Mouse (Mus musculus) brain, embryonic 14.5 days (tissue): Measurements from ENCODE around the gene Wdr95. TPM values are rescaled to one million over a fixed set of nuclear protein-coding genes. Genes with fewer than 3 reads are reported as not detected.

Experiments used
- DNase-seq: peaks from one replicate; pipeline ENCODE4 v3.0.0-alpha.2; 2011; ENCODE audit warnings: low read depth
- CTCF ChIP-seq: fragments of 200-500 bp; IDR thresholded peaks from 2 replicates; pipeline ENCODE4 v1.5.1; 2012; ENCODE audit warnings: inconsistent platforms, mild to moderate bottlenecking, moderate library complexity, borderline replicate concordance; ENCODE audit not compliant: insufficient read depth, insufficient read length; ENCODE audit errors: extremely low read depth
- POLR2A ChIP-seq: fragments of 200-500 bp; IDR thresholded peaks from 2 replicates; pipeline ENCODE4 v1.6.1; 2012; ENCODE audit warnings: mild to moderate bottlenecking, inconsistent platforms, borderline replicate concordance; ENCODE audit not compliant: poor library complexity, insufficient read depth, insufficient read length, severe bottlenecking; ENCODE audit errors: extremely low read depth
- polyA plus RNA-seq: library from polyadenylated mRNA; depleted of rRNA; stranded (reverse); fragments of >200 nt; gene quantifications from 2 replicates; pipeline ENCODE4 v1.2.3, GENCODE M21; 2012; rRNA removed

Wdr95 gene
- polyA plus RNA-seq: 0.37 and 0.42 TPM in 2 replicates

- no peak; the same call in 1 of the 2 replicates for TF ChIP-seq CTCF
- TF ChIP-seq POLR2A: no peak
- peak; percentile 97 for DNase-seq
These were observed at the start of gene Wdr95 for GRCm38 (mm10) chr5:149527999-149528729. Gene Wdr95 (plus strand): TSS chr5:149528679.

DNA sequence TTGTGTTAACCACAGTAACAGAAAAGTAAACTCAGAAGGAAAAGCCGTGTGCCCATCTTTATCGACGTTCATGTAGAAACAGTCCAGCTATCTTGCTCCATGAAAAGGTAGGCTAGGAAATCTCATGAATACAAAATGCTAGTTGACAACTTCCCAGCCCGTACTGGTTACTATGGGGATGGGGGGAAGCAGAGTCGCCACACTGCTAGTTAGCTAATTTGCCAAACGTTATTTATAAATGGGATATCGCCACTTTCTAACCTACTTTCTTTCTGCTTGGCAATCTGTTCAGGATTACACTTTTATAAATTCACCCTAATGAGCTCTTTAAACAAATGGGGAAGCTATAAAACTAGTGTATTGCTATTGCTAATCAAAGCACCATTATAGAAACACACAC is 46.6 kb upstream of the Wdr95 start:
- TF ChIP-seq CTCF: no peak
- TF ChIP-seq POLR2A: no peak
- no peak for DNase-seq

DNA sequence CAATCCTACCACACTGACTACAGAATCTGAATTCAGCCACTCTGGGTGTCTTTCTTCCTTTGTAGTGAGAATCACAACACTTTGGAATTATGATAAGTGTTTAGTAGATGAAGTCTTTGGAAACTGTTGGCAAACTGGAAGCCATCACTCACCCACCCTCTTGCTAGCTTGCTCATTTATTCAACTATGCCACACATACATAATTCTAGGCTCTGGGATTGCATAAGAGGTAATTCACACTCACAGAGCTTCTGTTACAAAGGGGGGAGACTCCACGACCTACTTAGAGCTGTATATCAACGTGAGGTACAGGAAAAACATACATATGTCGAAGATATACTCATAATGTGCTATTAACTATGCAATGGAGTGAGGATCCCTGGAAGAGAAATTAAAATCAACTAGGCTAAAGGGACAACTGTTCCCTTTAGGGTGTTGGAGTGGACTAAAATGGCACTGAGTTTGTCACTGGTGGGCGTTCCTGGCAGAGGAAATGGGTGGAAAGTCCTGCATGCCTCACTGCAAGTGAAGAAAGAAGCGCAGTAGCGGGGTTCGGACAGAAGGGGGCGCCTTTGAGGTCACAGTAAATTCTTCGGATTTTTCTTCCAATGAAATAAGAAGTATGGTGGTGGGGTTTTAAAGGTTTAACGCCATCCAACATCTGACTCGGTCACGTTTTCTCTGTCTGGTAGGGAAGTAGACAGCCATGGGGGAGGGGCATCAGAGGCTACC is 45.0 kb upstream of the Wdr95 start:
- TF ChIP-seq POLR2A (no peak), CTCF (peak; percentile 57)
- DNase-seq: no peak

DNA sequence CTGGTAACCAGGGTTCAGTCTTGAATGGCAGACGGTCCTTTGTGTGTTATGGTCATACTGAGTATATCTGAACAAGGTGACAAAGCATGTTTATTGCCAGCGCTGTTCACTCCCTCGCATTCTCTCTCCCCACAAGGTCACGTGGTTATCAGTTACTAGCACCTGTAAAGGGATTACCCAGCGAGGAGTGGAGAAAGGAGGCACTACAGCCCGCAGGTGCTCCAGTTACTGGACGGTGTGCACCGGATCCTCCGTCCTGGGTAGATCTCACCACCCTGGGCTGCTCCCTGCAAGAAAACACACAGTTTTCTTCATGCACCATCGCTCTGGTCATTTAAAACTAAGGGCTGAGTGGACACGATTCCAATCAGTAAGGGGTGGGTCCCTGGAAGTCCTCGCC is 44.2 kb upstream of the Wdr95 start:
- TF ChIP-seq POLR2A: no peak
- DNase-seq: no peak

- TF ChIP-seq POLR2A (no peak), CTCF (no peak)
- no peak for DNase-seq
These were observed 43.0 kb upstream of the Wdr95 start for GRCm38 (mm10) chr5:149485447-149485846.

DNA sequence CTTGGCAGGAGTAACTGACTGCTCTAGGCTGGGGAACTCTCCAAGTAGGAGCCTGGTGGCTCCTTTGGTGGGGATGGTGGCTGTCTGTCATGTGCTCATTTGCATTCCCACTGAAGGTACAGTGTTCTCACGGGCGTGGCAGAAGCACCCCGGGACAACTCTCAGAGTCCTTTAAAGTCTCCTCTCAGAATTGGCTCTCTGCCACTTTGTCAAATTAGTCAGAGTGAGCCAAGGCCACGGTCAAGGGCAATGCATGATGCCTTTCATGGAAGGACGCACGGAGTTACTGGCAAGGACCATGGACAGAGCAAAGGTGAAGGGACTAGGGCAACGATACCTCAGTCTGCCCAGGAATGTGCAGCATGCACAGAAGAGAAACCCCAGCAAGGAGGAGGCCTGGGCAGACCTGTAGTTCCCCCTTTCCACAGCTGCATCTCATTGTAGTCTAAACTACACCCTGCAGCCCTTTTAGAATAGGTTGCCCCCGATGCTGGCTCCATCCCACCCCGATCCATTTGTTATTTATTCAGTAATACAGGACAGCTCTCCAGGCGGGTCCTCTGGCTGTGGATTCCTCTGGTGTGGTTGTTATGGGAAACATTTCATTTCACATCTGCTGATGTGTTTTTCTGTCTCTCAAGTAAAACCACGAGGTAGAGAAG is 40.0 kb upstream of the Wdr95 start:
- DNase-seq: peak; percentile 85
- TF ChIP-seq POLR2A (no peak), CTCF (no peak)

GRCm38 (mm10) chr5:149489136-149489535 is 39.3 kb upstream of the Wdr95 start:
- no peak for TF ChIP-seq CTCF
- TF ChIP-seq POLR2A: no peak
- peak; percentile 98 for DNase-seq

GRCm38 (mm10) chr5:149490275-149490674 is 38.2 kb upstream of the Wdr95 start:
- TF ChIP-seq POLR2A (no peak), CTCF (peak; percentile 51)
- peak; percentile 58 for DNase-seq

- peak; percentile 90 for DNase-seq
- no peak for TF ChIP-seq POLR2A
- no peak for TF ChIP-seq CTCF
These were observed 32.8 kb upstream of the Wdr95 start for GRCm38 (mm10) chr5:149495655-149496054.

DNA sequence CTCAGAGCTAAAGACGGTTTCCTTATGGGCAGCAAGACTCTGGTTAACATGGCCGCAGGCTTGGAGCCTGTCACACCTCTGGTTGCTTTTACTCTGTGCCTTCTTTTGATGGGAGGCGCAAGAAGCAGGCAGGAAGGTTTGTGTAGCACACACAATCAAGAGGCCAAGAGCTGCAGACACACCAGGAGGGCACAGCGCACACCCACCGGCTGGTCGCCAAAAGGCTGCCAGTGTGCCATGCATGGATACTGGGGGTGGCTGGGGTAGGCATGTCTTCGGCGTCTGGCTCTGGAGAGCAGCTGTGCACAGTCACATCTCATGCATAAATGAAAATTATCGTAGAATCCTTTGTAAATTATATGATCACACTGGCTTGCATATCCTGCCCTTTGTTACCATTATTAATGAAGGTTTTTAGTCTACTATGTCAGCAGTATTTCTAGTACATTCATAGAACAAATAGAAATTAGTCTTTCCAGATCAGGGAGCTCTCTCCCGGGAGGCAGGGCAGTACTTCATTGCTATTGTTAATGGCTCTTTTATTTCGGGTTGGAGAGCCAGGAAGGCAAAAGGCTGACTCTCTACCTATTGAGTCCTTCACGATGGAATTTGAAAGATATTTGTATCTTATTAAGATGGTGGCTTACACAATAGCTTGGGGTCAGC is 31.9 kb upstream of the Wdr95 start:
- TF ChIP-seq CTCF (no peak), POLR2A (no peak)
- peak; percentile 80 for DNase-seq

GRCm38 (mm10) chr5:149499936-149500335 is 28.5 kb upstream of the Wdr95 start:
- DNase-seq: no peak
- TF ChIP-seq POLR2A (no peak), CTCF (no peak)
